Mouse (Mus musculus): ENCODE results near the gene Adsl.

- TF ChIP-seq CTCF (IDR thresholded peaks at IDR 0.05; ENCODE audit: low read depth, low read length), result no peak
- TF ChIP-seq POLR2A (IDR thresholded peaks at IDR 0.05; ENCODE audit: extremely low read depth, insufficient read depth, low read length), result no peak
These were observed 11.6 kb upstream of the Adsl start for GRCm38 (mm10) chr15:80936686-80937085.
